Mouse (Mus musculus): ENCODE measurements around the gene 5730455P16Rik. TPM values are rescaled to one million over a fixed set of nuclear protein-coding genes. Genes with fewer than 3 reads are reported as not detected.

The 5730455P16Rik gene
- total RNA-seq, 2 experiments from 2014 or later: 34.3 to 35.0 TPM

Other genes starting within 250 kb of the 5730455P16Rik start
- 10 to 100 TPM; 19.2 to 20.5 TPM for gene Tefm, start 235.9 kb downstream of the 5730455P16Rik start, total RNA-seq (2021)
- gene Adap2, start 223.9 kb downstream of the 5730455P16Rik start, total RNA-seq (2021): 1 to 10 TPM; 2.7 to 3.6 TPM
- 1 to 10 TPM; 1.6 to 1.7 TPM for gene Rnf135, start 194.2 kb downstream of the 5730455P16Rik start, total RNA-seq (2021)
- gene Rhot1, start 169.0 kb downstream of the 5730455P16Rik start, total RNA-seq (2021): 10 to 100 TPM; 39.7 to 40.2 TPM
- gene Rhbdl3, start 77.1 kb downstream of the 5730455P16Rik start, total RNA-seq (2021): 1 to 10 TPM; 4.2 to 5.1 TPM
- gene Zfp207, start 5.2 kb upstream of the 5730455P16Rik start, total RNA-seq (2021): 10 to 100 TPM; 55.4 to 55.5 TPM
- 100 to 1,000 TPM; 147 to 154 TPM for gene Psmd11, start 50.6 kb upstream of the 5730455P16Rik start, total RNA-seq (2021)
- under 1 TPM; 0.25 to 0.59 TPM for gene Cdk5r1, start 99.0 kb upstream of the 5730455P16Rik start, total RNA-seq (2021)